9 mouse cellular contexts compared by ENCODE assay signal in genomic region chr12:67059136-67060014, GRCm38 (mm10).
DNase-seq lines count a peak whose midpoint lies in the region; ATAC-seq lines count a peak whose summit lies in the region.
"Had no signal": no experiment of that assay in that cellular context is flagged by ENCODE, and none has a peak within 500 bp of the region (broad histone marks: within the 10 kb centered on the region; RNA-seq: fewer than 3 reads in every experiment).

No protein-coding gene starts in this region.

- no peak overlapping the region for H3K4me3 ChIP-seq in lung, embryonic 15.5 days
- H3K4me3 ChIP-seq in hindbrain, embryonic 11.5 days (ENCODE audit: low read depth, low read length): no peak overlapping the region
- H3K4me3 ChIP-seq: megakaryocyte, embryonic 14.5 days had no signal

- ATAC-seq in lung, embryonic 15.5 days (ENCODE audit: borderline replicate concordance, extremely low read depth, low FRiP score, low TSS enrichment): peak; percentile 99
- ATAC-seq in hindbrain, embryonic 11.5 days (ENCODE audit: low FRiP score): peak; percentile 100
- ATAC-seq in megakaryocyte, adult 5-6 weeks (ENCODE audit: poor library complexity, severe bottlenecking): peak; percentile 80

- H3K27me3 ChIP-seq in lung, embryonic 15.5 days: no peaks in the 10 kb centered on the region
- H3K27me3 ChIP-seq in hindbrain, embryonic 11.5 days (ENCODE audit: control insufficient read depth, insufficient read depth, low read length): no peaks in the 10 kb centered on the region
- H3K27me3 ChIP-seq: megakaryocyte, embryonic 14.5 days had no signal

- no peak overlapping the region for H3K4me2 ChIP-seq in lung, embryonic 15.5 days
- H3K4me2 ChIP-seq in hindbrain, embryonic 11.5 days (replicated peaks; ENCODE audit: low read depth, low read length): no peak overlapping the region

- WGBS in lung, embryonic 15.5 days: 53% methylated on average over 19 of the region's 19 CpGs
- 72% methylated on average over 19 of the region's 19 CpGs for WGBS in hindbrain, embryonic 11.5 days

- H3K9ac ChIP-seq in lung, embryonic 15.5 days: no peak overlapping the region
- H3K9ac ChIP-seq in hindbrain, embryonic 11.5 days (ENCODE audit: low read depth, low read length): no peak overlapping the region

- H3K4me1 ChIP-seq in lung, embryonic 15.5 days: no peaks in the 10 kb centered on the region
- H3K4me1 ChIP-seq in hindbrain, embryonic 11.5 days (replicated peaks; ENCODE audit: control insufficient read depth, insufficient read depth, low read length): no peaks in the 10 kb centered on the region
- H3K4me1 ChIP-seq: megakaryocyte, embryonic 14.5 days had no signal

- no peaks in the 10 kb centered on the region for H3K36me3 ChIP-seq in lung, embryonic 15.5 days
- no peaks in the 10 kb centered on the region for H3K36me3 ChIP-seq in hindbrain, embryonic 11.5 days (ENCODE audit: control insufficient read depth, insufficient read depth, low read length)

- H3K9me3 ChIP-seq in lung, embryonic 15.5 days: no peaks in the 10 kb centered on the region
- H3K9me3 ChIP-seq in hindbrain, embryonic 11.5 days (ENCODE audit: control insufficient read depth, low read length): peaks cover 5% of the 10 kb centered on the region

- no peak for DNase-seq in lung, postnatal 14 days
- peak; percentile 47 for DNase-seq in c-Kit-negative CD71-positive TER-119-positive erythroid progenitor cells, embryonic 14.5 days (ENCODE audit: low read depth, low spot score)
- peak; percentile 31 for DNase-seq in hindbrain, embryonic 11.5 days (ENCODE audit: low spot score)
- no peak for DNase-seq in layer of hippocampus, adult 9-11 months
- DNase-seq in left cerebral cortex, adult 9 months (ENCODE audit: low spot score in 2 of 2): no peak
- no peak for DNase-seq in heart, adult 9 months (ENCODE audit: low spot score in 2 of 2)

- no peak overlapping the region for H3K27ac ChIP-seq in lung, embryonic 15.5 days
- no peak overlapping the region for H3K27ac ChIP-seq in hindbrain, embryonic 11.5 days (ENCODE audit: low read depth, low read length)

Comparison
In these comparisons a context has a peak if more than half of its experiments do, and no peak if none do; other contexts are left out.
1. DNase-seq: peak in c-Kit-negative CD71-positive TER-119-positive erythroid progenitor cells, embryonic 14.5 days (single experiment) and hindbrain, embryonic 11.5 days (single experiment); none in lung, postnatal 14 days (single experiment), layer of hippocampus, adult 9-11 months (single experiment), left cerebral cortex, adult 9 months (0 of 2) and heart, adult 9 months (0 of 2).
2. Peak in every context shown above with its lines, with median percentiles within 50 percentile points of each other: ATAC-seq.